Mouse (Mus musculus): ENCODE measurements around the gene Dennd2a.
A peak's percentile ranks its signal among the peaks of the same experiment; 100 is the strongest.
"Not testable (repeated sequence)": the region's sequence is repeated elsewhere in the genome, so short reads cannot be mapped to it uniquely, and the experiment has no call there.

The Dennd2a gene

GRCm38 (mm10) chr6:39416654-39417053 lies 141.0 kb downstream of the Dennd2a start:
- not testable (repeated sequence) for DNase-seq

- DNase-seq: peak; percentile 63 to 87
Observed at GRCm38 (mm10) chr6:39415762-39416161, 141.9 kb downstream of the Dennd2a start.

GRCm38 (mm10) chr6:39414106-39414505 lies 143.6 kb downstream of the Dennd2a start:
- DNase-seq: peak; percentile 23 to 44
